Mouse (Mus musculus) G1E (cell line): ENCODE measurements at regions not wholly inside any gene's neighbourhood (a gene's known extent, or its start where the extent isn't known, plus 50 kb on each side); places are given as distances from the start of the nearest gene placed in this dataset.

Experiments used
- ATAC-seq: 2 replicates; pipeline ENCODE4 v1.8.0; 2016; ENCODE audit warnings: mild to moderate bottlenecking; ENCODE audit not compliant: insufficient number of reproducible peaks, poor library complexity, low FRiP score, severe bottlenecking; ENCODE audit errors: extremely low read depth
- DNase-seq: peaks from one replicate; pipeline ENCODE4 v3.0.0; 2012; ENCODE audit warnings: low spot score
- H3K27me3 ChIP-seq: 2 replicates; pipeline ENCODE4 v1.6.1; 2012; ENCODE audit warnings: mild to moderate bottlenecking, low read length, inconsistent platforms; ENCODE audit not compliant: insufficient read depth
- H3K36me3 ChIP-seq: replicated peaks from 2 replicates; pipeline ENCODE3; 2012; ENCODE audit warnings: mild to moderate bottlenecking, inconsistent platforms
- H3K4me1 ChIP-seq: 2 replicates; pipeline ENCODE4 v1.6.1; 2012; ENCODE audit warnings: low read depth, low read length, inconsistent platforms, mixed read lengths; ENCODE audit not compliant: insufficient read depth
- H3K4me3 ChIP-seq: 2 replicates; pipeline ENCODE4 v1.5.1; 2012; ENCODE audit warnings: low read depth, mild to moderate bottlenecking, inconsistent platforms, low read length, moderate library complexity, mixed read lengths
- H3K9me3 ChIP-seq: replicated peaks from 2 replicates; pipeline ENCODE4 v1.6.1; 2012; ENCODE audit warnings: inconsistent platforms
- CTCF ChIP-seq: IDR thresholded peaks from 2 replicates; pipeline ENCODE4 v1.5.1; 2012; ENCODE audit warnings: low read depth, low read length, inconsistent platforms, mixed read lengths
- GATA1 ChIP-seq: IDR thresholded peaks from 2 replicates; pipeline ENCODE4 v1.6.1; 2012; ENCODE audit warnings: borderline replicate concordance, low read length, inconsistent platforms, mixed read lengths
- GATA2 ChIP-seq: IDR thresholded peaks from 2 replicates; pipeline ENCODE4 v1.6.1; 2012; ENCODE audit warnings: low read depth, low read length, inconsistent platforms, borderline replicate concordance
- POLR2AphosphoS5 ChIP-seq: IDR thresholded peaks from 2 replicates; pipeline ENCODE4 v1.6.1; 2012; ENCODE audit warnings: low read depth, low read length, inconsistent platforms; ENCODE audit not compliant: insufficient replicate concordance
- TAL1 ChIP-seq: conservative IDR thresholded peaks from 2 replicates; pipeline ENCODE4 v1.6.1; 2012; ENCODE audit warnings: low read depth, low read length, inconsistent platforms, mixed read lengths

- H3K4me1 ChIP-seq: peaks cover 7% of the 10 kb centered on the region
- H3K4me3 ChIP-seq: no peak overlapping the region; the same call in 1 of the 2 replicates
- no peaks in the 10 kb centered on the region for H3K36me3 ChIP-seq
- no peaks in the 10 kb centered on the region for H3K9me3 ChIP-seq
- peaks cover 6% of the 10 kb centered on the region; the same call in 1 of the 2 replicates for H3K27me3 ChIP-seq
- no peak for ATAC-seq
- no peak for DNase-seq
- no peak for TF ChIP-seq POLR2AphosphoS5
- no peak for TF ChIP-seq GATA1
- TF ChIP-seq GATA2: no peak
- TF ChIP-seq CTCF: no peak
These were observed 129.9 kb downstream of the Ndufa10 start for GRCm38 (mm10) chr1:92343768-92344167.

DNA sequence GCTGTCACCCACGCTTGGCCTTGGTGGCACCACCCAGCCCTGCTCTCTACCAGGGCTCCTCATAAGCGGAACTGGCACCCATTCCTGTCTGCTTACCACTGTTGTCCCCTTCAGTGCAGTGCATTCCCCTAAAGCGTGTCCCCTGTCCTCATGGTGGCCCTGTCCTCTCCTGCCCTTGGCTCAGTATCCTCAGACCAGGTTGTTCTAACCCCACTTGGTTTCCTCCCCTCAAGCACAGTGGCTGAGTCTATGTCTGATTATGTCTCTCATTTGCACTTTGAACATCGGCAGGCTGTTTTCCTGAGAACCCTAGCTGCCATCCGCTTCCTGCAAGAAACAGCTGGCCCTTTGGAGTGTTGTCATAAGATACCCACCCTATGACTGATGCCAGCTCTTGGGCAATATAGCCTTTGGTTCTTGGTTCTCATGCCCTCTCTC is 130.5 kb downstream of the Ndufa10 start:
- no peak for DNase-seq
- no peak for ATAC-seq
- no peak overlapping the region for H3K4me3 ChIP-seq

DNA sequence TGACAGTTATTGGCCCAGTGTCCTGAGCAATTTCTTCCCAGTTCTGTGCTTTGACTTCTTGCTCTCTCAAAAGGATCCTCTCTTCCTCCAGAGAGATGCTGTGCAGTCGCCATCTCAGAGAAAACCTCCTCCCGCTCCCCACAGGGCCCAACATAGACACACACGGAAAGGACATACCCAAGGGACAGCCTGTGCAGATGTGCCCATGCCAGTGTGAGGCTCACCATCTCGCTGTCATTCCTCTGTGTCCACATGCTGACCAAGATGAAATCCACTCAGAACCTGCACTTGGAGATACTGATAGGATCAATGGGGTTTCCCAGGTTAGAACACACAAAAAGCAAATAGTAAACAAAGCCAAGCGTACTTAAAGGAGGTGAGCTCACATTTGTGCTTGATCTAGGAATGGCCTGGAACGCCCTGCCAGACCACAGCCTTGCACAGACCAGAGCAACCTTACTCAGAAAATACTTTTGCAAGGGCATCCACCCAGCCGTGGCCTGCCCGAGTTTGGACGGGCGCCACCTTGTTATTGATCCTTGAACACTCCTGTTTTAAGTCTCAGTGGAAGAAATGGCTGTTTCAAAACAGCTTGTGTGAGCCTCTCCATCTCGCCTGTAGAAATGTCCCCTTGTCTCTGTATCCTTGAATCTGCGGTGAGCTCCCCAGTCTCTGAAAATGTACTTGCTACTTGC is 131.7 kb downstream of the Ndufa10 start:
- Histone ChIP-seq H3K4me1 (no peaks in the 10 kb centered on the region; the same call in 1 of the 2 replicates), H3K4me3 (no peak overlapping the region), H3K9me3 (no peaks in the 10 kb centered on the region), H3K27me3 (peaks cover 6% of the 10 kb centered on the region; the same call in 1 of the 2 replicates), H3K36me3 (no peaks in the 10 kb centered on the region)
- DNase-seq (no peak), ATAC-seq (no peak)
- TF ChIP-seq TAL1 (no peak), POLR2AphosphoS5 (no peak), GATA2 (no peak), CTCF (no peak), GATA1 (no peak)

More for the DNA sequence above, 130.5 kb downstream of the Ndufa10 start:
- TF ChIP-seq GATA2: no peak
- TF ChIP-seq CTCF: no peak
- Histone ChIP-seq H3K36me3 (no peaks in the 10 kb centered on the region), H3K27me3 (peaks cover 6% of the 10 kb centered on the region; the same call in 1 of the 2 replicates), H3K9me3 (no peaks in the 10 kb centered on the region), H3K4me1 (peaks cover 1% of the 10 kb centered on the region)

DNA sequence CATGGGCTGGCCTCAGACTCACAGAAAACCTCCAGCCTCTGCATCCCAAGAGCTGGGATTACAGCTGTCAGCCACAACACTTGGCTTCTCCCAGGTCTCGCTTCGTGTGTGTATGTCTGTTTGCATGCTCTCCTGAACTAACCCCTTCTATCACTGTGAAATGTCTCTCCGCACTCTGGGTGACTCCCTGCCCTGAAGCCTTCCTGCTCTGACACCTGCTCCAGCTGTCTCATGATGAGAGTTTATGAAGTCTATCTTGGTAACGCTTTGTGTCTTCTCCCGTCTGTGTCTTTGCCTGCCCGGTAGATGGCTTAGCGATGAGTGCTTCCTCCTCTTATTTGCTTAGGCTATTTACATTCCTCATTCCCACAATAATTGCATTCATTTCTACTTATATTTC is 133.0 kb downstream of the Ndufa10 start:
- peaks cover 6% of the 10 kb centered on the region; the same call in 1 of the 2 replicates for H3K27me3 ChIP-seq
- ATAC-seq (no peak), DNase-seq (no peak)
- TF ChIP-seq GATA2: no peak
- TF ChIP-seq GATA1: no peak
- TF ChIP-seq TAL1: no peak
- no peak for TF ChIP-seq POLR2AphosphoS5
- no peak for TF ChIP-seq CTCF
- H3K9me3 ChIP-seq: no peaks in the 10 kb centered on the region
- H3K4me1 ChIP-seq: no peaks in the 10 kb centered on the region; the same call in 1 of the 2 replicates
- no peak overlapping the region for H3K4me3 ChIP-seq
- no peaks in the 10 kb centered on the region for H3K36me3 ChIP-seq

- no peaks in the 10 kb centered on the region for H3K36me3 ChIP-seq
- no peak overlapping the region for H3K4me3 ChIP-seq
- no peaks in the 10 kb centered on the region for H3K9me3 ChIP-seq
- peaks cover under 1% of the 10 kb centered on the region; the same call in 1 of the 2 replicates for H3K27me3 ChIP-seq
- DNase-seq (no peak), ATAC-seq (no peak)
- no peaks in the 10 kb centered on the region for H3K4me1 ChIP-seq
- TF ChIP-seq GATA1: no peak
- no peak for TF ChIP-seq POLR2AphosphoS5
- no peak for TF ChIP-seq TAL1
- no peak for TF ChIP-seq GATA2
- no peak for TF ChIP-seq CTCF
These were observed 135.1 kb downstream of the Ndufa10 start for GRCm38 (mm10) chr1:92338589-92338988.

GRCm38 (mm10) chr1:92337450-92337849 is 136.2 kb downstream of the Ndufa10 start:
- ATAC-seq: no peak
- Histone ChIP-seq H3K36me3 (no peaks in the 10 kb centered on the region), H3K4me3 (no peak overlapping the region), H3K27me3 (peaks cover 2% of the 10 kb centered on the region; the same call in 1 of the 2 replicates), H3K4me1 (peaks cover 5% of the 10 kb centered on the region), H3K9me3 (no peaks in the 10 kb centered on the region)
- DNase-seq: no peak
- TF ChIP-seq GATA1: no peak
- TF ChIP-seq GATA2: no peak
- TF ChIP-seq TAL1: no peak
- no peak for TF ChIP-seq CTCF
- TF ChIP-seq POLR2AphosphoS5: no peak

GRCm38 (mm10) chr1:92332248-92332584 is 136.7 kb upstream of the Hdac4 start:
- no peak for DNase-seq
- Histone ChIP-seq H3K36me3 (no peaks in the 10 kb centered on the region), H3K27me3 (peaks cover 8% of the 10 kb centered on the region; the same call in 1 of the 2 replicates), H3K9me3 (no peaks in the 10 kb centered on the region), H3K4me3 (no peak overlapping the region), H3K4me1 (peaks cover 10% of the 10 kb centered on the region)
- ATAC-seq: peak; percentile 70
- TF ChIP-seq GATA2 (no peak), TAL1 (no peak), CTCF (no peak)
